Mouse (Mus musculus) liver, embryonic 13.5 days (tissue): Measurements from ENCODE around the gene Pnpla2. TPM values are rescaled to one million over a fixed set of nuclear protein-coding genes. Genes with fewer than 3 reads are reported as not detected.
A peak's percentile ranks its signal among the peaks of the same experiment; 100 is the strongest.

Source experiments
- ATAC-seq: fragments of 200-750 bp; cut with Nextera tagmentation; 2 replicates; pipeline ENCODE4 v1.8.0; 2017; ENCODE audit warnings: low read depth, mild to moderate bottlenecking, moderate number of reproducible peaks, moderate library complexity
- DNase-seq: peaks from one replicate; pipeline ENCODE4 v3.0.0; 2022
- H3K27ac ChIP-seq: fragments of 300-500 bp; sonication (generic); 2 replicates; pipeline ENCODE4 v1.5.1; 2015; ENCODE audit warnings: moderate library complexity, mild to moderate bottlenecking, inconsistent platforms
- H3K27me3 ChIP-seq: fragments of 300-500 bp; sonication (generic); 2 replicates; pipeline ENCODE4 v1.6.1; 2015; ENCODE audit warnings: mild to moderate bottlenecking, inconsistent platforms
- H3K36me3 ChIP-seq: fragments of 300-500 bp; sonication (generic); 2 replicates; pipeline ENCODE4 v1.6.1; 2015; ENCODE audit warnings: mild to moderate bottlenecking, inconsistent platforms
- H3K4me1 ChIP-seq: fragments of 300-500 bp; sonication (generic); replicated peaks from 2 replicates; pipeline ENCODE4 v1.6.1; 2015; ENCODE audit warnings: inconsistent platforms
- H3K4me2 ChIP-seq: fragments of 300-500 bp; sonication (generic); 2 replicates; pipeline ENCODE4 v1.6.1; 2015; ENCODE audit warnings: inconsistent platforms, mild to moderate bottlenecking, moderate library complexity
- H3K4me3 ChIP-seq: fragments of 300-500 bp; sonication (generic); replicated peaks from 2 replicates; pipeline ENCODE4 v1.5.1; 2015; ENCODE audit warnings: mild to moderate bottlenecking, inconsistent platforms
- H3K9ac ChIP-seq: fragments of 300-500 bp; sonication (generic); 2 replicates; pipeline ENCODE4 v1.6.1; 2015; ENCODE audit warnings: mild to moderate bottlenecking, inconsistent platforms
- H3K9me3 ChIP-seq: fragments of 300-500 bp; sonication (generic); replicated peaks from 2 replicates; pipeline ENCODE4 v1.6.1; 2016; ENCODE audit warnings: inconsistent platforms
- WGBS: fragments of 180-500 bp; shearing (Covaris S2); methylation state at CpG from one replicate; pipeline ENCODE4 v1.1.7; 2015; ENCODE audit not compliant: insufficient replicate concordance; 5-methylcytosine and 5-hydroxymethylcytosine counted together
- polyA plus RNA-seq: library from polyadenylated mRNA; unstranded; fragments of >200 nt; fragmentation: Nextera tagmentation; extraction: Ambion mirVana; gene quantifications from 2 replicates; pipeline ENCODE4 v1.2.1, GENCODE M21; 2015

Pnpla2 gene
- polyA plus RNA-seq, 1 experiment from 2014 or later, result 11.9 TPM

- H3K9me3 ChIP-seq, result no peaks in the 10 kb centered on the region
- peaks cover 78% of the 10 kb centered on the region for H3K27me3 ChIP-seq
- peaks cover 62% of the 10 kb centered on the region for H3K4me1 ChIP-seq
- H3K4me2 ChIP-seq, result peak overlapping the region; percentile 46; the same call in 1 of the 2 replicates
- no peaks in the 10 kb centered on the region for H3K36me3 ChIP-seq
- ATAC-seq (no peak), DNase-seq (no peak)
- WGBS, result 24% methylated on average over 12 of the region's 12 CpGs
- H3K4me3 ChIP-seq, result peak overlapping the region; percentile 14; the same call in 1 of the 2 replicates
- H3K9ac ChIP-seq, result no peak overlapping the region
- no peak overlapping the region for H3K27ac ChIP-seq
Observed at GRCm38 (mm10) chr7:141463824-141464602, 9.0 kb downstream of the Pnpla2 start.

GRCm38 (mm10) chr7:141464603-141465201, 9.7 kb downstream of the Pnpla2 start:
- Histone ChIP-seq H3K4me2 (peak overlapping the region; percentile 46), H3K9ac (peak overlapping the region; percentile 26; the same call in 1 of the 2 replicates), H3K36me3 (peaks cover 6% of the 10 kb centered on the region), H3K27me3 (peaks cover 72% of the 10 kb centered on the region), H3K4me1 (peaks cover 69% of the 10 kb centered on the region), H3K27ac (no peak overlapping the region), H3K9me3 (no peaks in the 10 kb centered on the region), H3K4me3 (peak overlapping the region; percentile 14)
- DNase-seq, result no peak
- 13% methylated on average over 38 of the region's 38 CpGs for WGBS
- no peak for ATAC-seq

- Histone ChIP-seq H3K27me3 (peaks cover 63% of the 10 kb centered on the region), H3K9me3 (no peaks in the 10 kb centered on the region), H3K4me3 (no peak overlapping the region), H3K9ac (no peak overlapping the region), H3K4me1 (peaks cover 70% of the 10 kb centered on the region), H3K27ac (no peak overlapping the region), H3K36me3 (peaks cover 15% of the 10 kb centered on the region), H3K4me2 (no peak overlapping the region)
- no peak for DNase-seq
- WGBS, result 52% methylated on average over 10 of the region's 10 CpGs
- no peak for ATAC-seq
Observed at GRCm38 (mm10) chr7:141465388-141466044, 10.5 kb downstream of the Pnpla2 start.

GRCm38 (mm10) chr7:141466045-141466394, 11.0 kb downstream of the Pnpla2 start:
- H3K9me3 ChIP-seq, result no peaks in the 10 kb centered on the region
- H3K27ac ChIP-seq, result no peak overlapping the region
- H3K4me3 ChIP-seq, result no peak overlapping the region
- peaks cover 65% of the 10 kb centered on the region for H3K4me1 ChIP-seq
- H3K36me3 ChIP-seq, result peaks cover 20% of the 10 kb centered on the region
- ATAC-seq, result no peak
- no peak for DNase-seq
- no peak overlapping the region for H3K4me2 ChIP-seq
- H3K27me3 ChIP-seq, result peaks cover 58% of the 10 kb centered on the region
- WGBS, result 52% methylated on average over 7 of the region's 7 CpGs
- H3K9ac ChIP-seq, result no peak overlapping the region

- H3K9me3 ChIP-seq, result no peaks in the 10 kb centered on the region
- H3K4me1 ChIP-seq, result peaks cover 62% of the 10 kb centered on the region
- ATAC-seq, result no peak
- peak overlapping the region; percentile 94 for H3K4me2 ChIP-seq
- peaks cover 26% of the 10 kb centered on the region for H3K36me3 ChIP-seq
- no peak for DNase-seq
- H3K4me3 ChIP-seq, result peak overlapping the region; percentile 81
- 56% methylated on average over 10 of the region's 10 CpGs for WGBS
- H3K27me3 ChIP-seq, result peaks cover 52% of the 10 kb centered on the region
- peak overlapping the region; percentile 83 for H3K9ac ChIP-seq
- peak overlapping the region; percentile 85 for H3K27ac ChIP-seq
Observed at GRCm38 (mm10) chr7:141466607-141467148, 11.7 kb downstream of the Pnpla2 start.

- no peaks in the 10 kb centered on the region for H3K9me3 ChIP-seq
- peak within 1 kb of the TSS; percentile 81 for H3K4me3 ChIP-seq
- peak within 1 kb of the TSS; percentile 83 for H3K9ac ChIP-seq
- peaks cover 44% of the 10 kb centered on the region for H3K27me3 ChIP-seq
- H3K27ac ChIP-seq, result peak within 1 kb of the TSS; percentile 85
- DNase-seq, result peak; percentile 91
- ATAC-seq, result peak; percentile 86
- peak within 1 kb of the TSS; percentile 94 for H3K4me2 ChIP-seq
- H3K4me1 ChIP-seq, result peaks cover 62% of the 10 kb centered on the region
- under 1% methylated on average over 52 of the region's 52 CpGs for WGBS
- H3K36me3 ChIP-seq, result peaks cover 32% of the 10 kb centered on the region
Observed at GRCm38 (mm10) chr7:141467230-141468030, 12.4 kb downstream of the Pnpla2 start, which contains the start of gene Cd151. Cd151 (plus strand) TSS chr7:141467392.

GRCm38 (mm10) chr7:141468164-141468521, 13.1 kb downstream of the Pnpla2 start:
- Histone ChIP-seq H3K36me3 (peaks cover 37% of the 10 kb centered on the region), H3K27me3 (peaks cover 37% of the 10 kb centered on the region), H3K4me1 (peaks cover 67% of the 10 kb centered on the region), H3K27ac (peak overlapping the region; percentile 85), H3K4me3 (peak overlapping the region; percentile 81), H3K9ac (peak overlapping the region; percentile 83), H3K9me3 (no peaks in the 10 kb centered on the region), H3K4me2 (peak overlapping the region; percentile 94)
- ATAC-seq (no peak), DNase-seq (no peak)
- WGBS, result 23% methylated on average over 5 of the region's 5 CpGs

GRCm38 (mm10) chr7:141468522-141469211, 13.7 kb downstream of the Pnpla2 start:
- WGBS, result 5% methylated on average over 8 of the region's 8 CpGs
- H3K9me3 ChIP-seq, result no peaks in the 10 kb centered on the region
- peak overlapping the region; percentile 81 for H3K4me3 ChIP-seq
- peak; percentile 71 for DNase-seq
- peak overlapping the region; percentile 85 for H3K27ac ChIP-seq
- peak; percentile 68 for ATAC-seq
- peak overlapping the region; percentile 83 for H3K9ac ChIP-seq
- peaks cover 37% of the 10 kb centered on the region for H3K36me3 ChIP-seq
- peaks cover 72% of the 10 kb centered on the region for H3K4me1 ChIP-seq
- H3K4me2 ChIP-seq, result peak overlapping the region; percentile 94
- H3K27me3 ChIP-seq, result peaks cover 32% of the 10 kb centered on the region

GRCm38 (mm10) chr7:141469352-141469751, 14.4 kb downstream of the Pnpla2 start:
- H3K9me3 ChIP-seq, result no peaks in the 10 kb centered on the region
- DNase-seq (no peak), ATAC-seq (no peak)
- peak overlapping the region; percentile 83 for H3K9ac ChIP-seq
- peaks cover 25% of the 10 kb centered on the region for H3K27me3 ChIP-seq
- peak overlapping the region; percentile 94 for H3K4me2 ChIP-seq
- peak overlapping the region; percentile 81 for H3K4me3 ChIP-seq
- peaks cover 37% of the 10 kb centered on the region for H3K36me3 ChIP-seq
- H3K4me1 ChIP-seq, result peaks cover 77% of the 10 kb centered on the region
- 72% methylated on average over 6 of the region's 6 CpGs for WGBS
- H3K27ac ChIP-seq, result peak overlapping the region; percentile 85
